Mouse (Mus musculus) ES-E14 (cell line): ENCODE measurements around the gene Slc35e2. TPM values are rescaled to one million over a fixed set of nuclear protein-coding genes. Genes with fewer than 3 reads are reported as not detected.
A peak's percentile ranks its signal among the peaks of the same experiment; 100 is the strongest.
"Not testable (repeated sequence)": the region's sequence is repeated elsewhere in the genome, so short reads cannot be mapped to it uniquely, and the experiment has no call there.

ENCODE experiments used
- DNase-seq: peaks from one replicate; pipeline ENCODE4 v3.0.0-alpha.2; 2013; ENCODE audit warnings: low read depth, low spot score
- H3K27ac ChIP-seq: 2 replicates; pipeline ENCODE4 v1.5.1; 2012; ENCODE audit warnings: low read depth, mild to moderate bottlenecking, low read length, moderate library complexity, mixed read lengths; ENCODE audit not compliant: poor library complexity, insufficient read depth, severe bottlenecking
- H3K36me3 ChIP-seq: 2 replicates; pipeline ENCODE4 v1.6.1; 2012; ENCODE audit warnings: mild to moderate bottlenecking, low read length, moderate library complexity, mixed read lengths; ENCODE audit not compliant: control insufficient read depth, poor library complexity, insufficient read depth, severe bottlenecking
- H3K4me1 ChIP-seq, 2 experiments: fragments of 150-350 bp in 1 of 2; sonication (generic) in 1 of 2; 2 replicates each; pipeline ENCODE4 v1.6.1; 2012; ENCODE audit warnings: low read length in 2 of 2, mild to moderate bottlenecking in 1 of 2, mixed read lengths in 1 of 2; ENCODE audit not compliant: control insufficient read depth in 2 of 2, insufficient read depth in 2 of 2, poor library complexity in 1 of 2
- H3K4me3 ChIP-seq, 2 experiments: fragments of 150-350 bp in 1 of 2; sonication (generic) in 1 of 2; 2 replicates each; pipeline ENCODE4 v1.5.1; 2012; ENCODE audit warnings: low read length in 2 of 2, low read depth in 1 of 2, mild to moderate bottlenecking in 1 of 2, mixed read lengths in 1 of 2; ENCODE audit not compliant: insufficient read depth in 1 of 2, poor library complexity in 1 of 2, severe bottlenecking in 1 of 2
- H3K9ac ChIP-seq: 2 replicates; pipeline ENCODE4 v1.6.1; 2012; ENCODE audit warnings: low read depth, mild to moderate bottlenecking, low read length, mixed read lengths; ENCODE audit not compliant: poor library complexity, insufficient read depth, severe bottlenecking
- H3K9me3 ChIP-seq: fragments of 150-350 bp; sonication (generic); 2 replicates; pipeline ENCODE4 v1.6.1; 2012; ENCODE audit warnings: low read depth, mild to moderate bottlenecking, low read length; ENCODE audit not compliant: control insufficient read depth, insufficient read depth
- CHD2 ChIP-seq: IDR thresholded peaks from 2 replicates; pipeline ENCODE4 v1.6.1; 2014; ENCODE audit warnings: mild to moderate bottlenecking, low read depth, low read length, inconsistent platforms
- HCFC1 ChIP-seq: IDR thresholded peaks from 2 replicates; pipeline ENCODE4 v1.6.1; 2012; ENCODE audit warnings: low read length, inconsistent platforms, borderline replicate concordance; ENCODE audit not compliant: insufficient read depth
- MAFK ChIP-seq: IDR thresholded peaks from 2 replicates; pipeline ENCODE4 v1.6.1; 2014; ENCODE audit warnings: mild to moderate bottlenecking, low read depth, low read length, inconsistent platforms; ENCODE audit not compliant: insufficient read depth
- ZC3H11A ChIP-seq: IDR thresholded peaks from 2 replicates; pipeline ENCODE4 v1.6.1; 2012; ENCODE audit warnings: low read depth, mild to moderate bottlenecking, inconsistent platforms, low read length, borderline replicate concordance
- ZNF384 ChIP-seq: IDR thresholded peaks from 2 replicates; pipeline ENCODE4 v1.6.1; 2012; ENCODE audit warnings: low read depth, low read length, inconsistent platforms
- in situ Hi-C, 2 experiments: fragments of 600-800 bp; cut with MboI; formaldehyde crosslinking; loops; one replicate each; pipeline ENCODE4 v1.15.1; 2025; ENCODE audit warnings: low sequenced_read_pairs in 2 of 2, inconsistent platforms in 1 of 2; ENCODE audit not compliant: unreplicated experiment in 2 of 2
- total RNA-seq: library from RNA; depleted of rRNA; stranded (reverse); fragments of 300-350 nt; gene quantifications from 2 replicates; pipeline ENCODE4 v1.2.3, GENCODE M21; 2012

Gene Slc35e2
- total RNA-seq, 1 experiment = 25.5 TPM

GRCm38 (mm10) chr4:155624338-155625291, 23.4 kb downstream of the Slc35e2 start, which contains the start of gene Cdk11b:
Cdk11b (plus strand) TSS chr4:155624854.
- in situ Hi-C loops = no loop called here

DNA sequence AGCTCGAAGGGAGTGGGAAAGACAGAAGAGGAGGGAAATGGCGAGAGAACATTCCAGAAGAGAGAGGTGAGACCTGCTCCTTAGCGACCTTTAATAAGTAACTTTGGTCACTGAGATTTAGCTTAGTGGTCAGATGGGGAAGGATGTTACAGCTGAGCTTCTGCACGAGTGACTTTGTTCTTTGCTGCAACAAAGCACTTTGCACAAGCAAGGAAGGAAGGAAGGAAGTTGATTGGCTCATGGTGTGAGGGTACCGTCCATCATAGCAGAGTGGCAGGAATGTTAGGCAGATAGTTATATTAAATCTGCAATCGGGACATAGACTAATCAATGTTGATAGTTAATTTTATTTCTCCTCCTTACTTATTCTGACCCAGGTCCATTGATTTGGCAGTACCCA, 29.1 kb downstream of the Slc35e2 start:
- H3K36me3 ChIP-seq = peaks cover 27% of the 10 kb centered on the region
- TF ChIP-seq CHD2 = no peak
- TF ChIP-seq HCFC1 = no peak
- no peak for TF ChIP-seq ZNF384
- no peak for TF ChIP-seq ZC3H11A
- TF ChIP-seq MAFK = no peak
- DNase-seq = no peak
- H3K4me3 ChIP-seq = no peak overlapping the region
- in situ Hi-C loops = no loop called here
- H3K27ac ChIP-seq = no peak overlapping the region
- H3K9me3 ChIP-seq = no peaks in the 10 kb centered on the region
- H3K4me1 ChIP-seq = peaks cover 0 to 6% of the 10 kb centered on the region in 2 experiments; a peak in 3 of 4 replicates
- no peak overlapping the region for H3K9ac ChIP-seq

More at GRCm38 (mm10) chr4:155624338-155625291, 23.4 kb downstream of the Slc35e2 start, which contains the start of gene Cdk11b:
- H3K4me1 ChIP-seq = peaks cover 0 to 4% of the 10 kb centered on the region in 2 experiments; a peak in 2 of 4 replicates
- peak; percentile 59; the same call in 1 of the 2 replicates for TF ChIP-seq CHD2
- TF ChIP-seq HCFC1 = peak; percentile 95
- TF ChIP-seq MAFK = no peak; the same call in 1 of the 2 replicates
- no peak; the same call in 1 of the 2 replicates for TF ChIP-seq ZC3H11A
- peak; percentile 65; the same call in 1 of the 2 replicates for TF ChIP-seq ZNF384
- H3K9me3 ChIP-seq = no peaks in the 10 kb centered on the region
- peak within 1 kb of the TSS; percentile 93 to 97 for H3K4me3 ChIP-seq
- H3K27ac ChIP-seq = peak within 1 kb of the TSS; percentile 75
- DNase-seq = peak; percentile 97
- H3K36me3 ChIP-seq = peaks cover 12% of the 10 kb centered on the region
- peak within 1 kb of the TSS; percentile 89 for H3K9ac ChIP-seq

DNA sequence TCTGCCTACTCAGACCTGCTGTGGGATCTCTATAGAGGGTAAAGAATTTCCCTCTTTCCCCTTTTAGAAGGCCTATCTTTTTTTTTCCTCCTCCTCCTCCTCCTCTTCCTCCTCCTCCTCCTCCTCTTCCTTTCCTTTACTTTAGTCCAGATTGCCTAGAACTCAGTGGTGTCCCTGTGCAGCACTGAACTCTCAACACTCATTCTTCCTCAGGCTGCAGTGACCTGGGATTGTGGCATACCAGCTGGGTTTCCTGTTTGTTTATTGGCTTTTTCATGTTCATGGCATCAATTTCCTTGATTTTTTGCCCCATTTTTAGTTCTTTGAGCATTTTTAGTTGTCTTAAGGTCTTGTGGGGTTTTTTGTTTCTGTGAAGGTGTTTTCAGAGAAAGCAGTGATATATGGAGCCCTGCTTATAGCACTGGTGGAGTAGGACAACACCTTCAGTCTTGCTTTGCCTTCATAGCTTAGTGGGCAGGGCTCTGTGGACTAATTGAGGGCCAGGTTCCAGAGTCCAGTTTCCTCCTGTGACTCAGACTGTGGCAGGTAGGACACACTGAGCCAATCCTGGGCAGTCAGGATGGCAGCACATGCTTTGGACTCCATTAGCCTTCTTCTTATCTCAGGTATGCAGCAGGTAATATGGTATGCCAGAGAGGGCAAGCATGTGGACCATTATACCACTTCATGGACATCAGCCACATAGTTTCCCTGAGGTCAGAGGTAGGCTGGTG, 34.7 kb downstream of the Slc35e2 start:
- in situ Hi-C loops = no loop called here
- no peak overlapping the region for H3K9ac ChIP-seq
- H3K27ac ChIP-seq = no peak overlapping the region
- peaks cover 37% of the 10 kb centered on the region for H3K36me3 ChIP-seq
- TF ChIP-seq MAFK (no peak), CHD2 (no peak), ZC3H11A (no peak), HCFC1 (no peak), ZNF384 (no peak)
- H3K4me1 ChIP-seq = peaks cover 0 to 6% of the 10 kb centered on the region in 2 experiments; a peak in 2 of 4 replicates
- H3K9me3 ChIP-seq = no peaks in the 10 kb centered on the region
- H3K4me3 ChIP-seq = no peak overlapping the region
- DNase-seq = no peak

DNA sequence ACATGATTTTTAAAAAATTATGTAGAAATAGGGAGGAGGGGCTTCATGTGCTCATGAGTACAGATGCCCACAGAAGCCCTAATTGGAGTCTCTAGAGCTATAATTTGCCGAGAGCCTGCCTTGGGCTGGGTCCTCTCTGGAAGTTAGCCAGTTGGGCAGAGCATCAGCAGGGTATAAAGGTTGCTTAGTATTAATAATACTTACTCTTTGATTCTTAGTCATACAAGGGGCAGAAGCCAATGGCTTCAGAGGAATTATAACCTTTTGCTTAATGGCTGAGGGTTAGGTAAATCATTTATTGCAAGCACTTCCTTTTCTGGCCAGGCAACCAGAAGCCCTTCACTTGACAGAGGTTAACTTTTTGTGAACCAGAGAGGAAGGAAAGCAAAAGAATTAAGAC, 42.3 kb downstream of the Slc35e2 start:
- no peak overlapping the region for H3K27ac ChIP-seq
- in situ Hi-C loops = no loop called here
- H3K36me3 ChIP-seq = peaks cover 47% of the 10 kb centered on the region
- no peak overlapping the region for H3K4me3 ChIP-seq
- H3K4me1 ChIP-seq = no peaks in the 10 kb centered on the region
- no peaks in the 10 kb centered on the region for H3K9me3 ChIP-seq
- TF ChIP-seq CHD2 (no peak), ZC3H11A (no peak), ZNF384 (no peak), MAFK (no peak), HCFC1 (no peak)
- DNase-seq = no peak
- no peak overlapping the region for H3K9ac ChIP-seq

DNA sequence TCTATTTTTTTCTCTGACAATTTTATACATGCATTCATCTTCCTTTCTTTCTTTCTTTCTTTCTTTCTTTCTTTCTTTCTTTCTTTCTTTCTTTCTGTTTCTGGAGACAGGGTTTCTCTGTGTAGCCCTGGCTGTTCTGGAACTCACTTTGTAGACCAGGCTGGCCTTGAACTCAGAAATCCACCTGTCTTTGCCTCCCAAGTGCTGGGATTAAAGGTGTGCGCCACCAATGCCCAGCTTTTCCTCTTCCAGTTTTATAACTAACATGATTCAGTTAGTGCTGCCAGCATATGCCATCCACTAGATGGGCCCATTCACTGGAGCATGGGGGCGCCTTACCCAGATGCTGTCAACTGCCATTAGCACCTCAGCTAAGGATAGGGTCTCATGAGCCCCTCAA, 44.1 kb downstream of the Slc35e2 start, which contains the start of gene Gm10563:
Gene Gm10563, minus strand, starts transcription at position 101 of the 400 bp plus-strand sequence.
- H3K36me3 ChIP-seq = peaks cover 58% of the 10 kb centered on the region
- H3K27ac ChIP-seq, DNase-seq, in situ Hi-C loops, H3K9me3 ChIP-seq, H3K9ac ChIP-seq, H3K4me3 ChIP-seq, H3K4me1 ChIP-seq: not testable (repeated sequence)
